Mouse (Mus musculus): ENCODE data around the gene Ptms. TPM values are rescaled to one million over a fixed set of nuclear protein-coding genes. Genes with fewer than 3 reads are reported as not detected.

Ptms gene
- polyA plus RNA-seq, 2 experiments = 29.7 to 109 TPM

DNA sequence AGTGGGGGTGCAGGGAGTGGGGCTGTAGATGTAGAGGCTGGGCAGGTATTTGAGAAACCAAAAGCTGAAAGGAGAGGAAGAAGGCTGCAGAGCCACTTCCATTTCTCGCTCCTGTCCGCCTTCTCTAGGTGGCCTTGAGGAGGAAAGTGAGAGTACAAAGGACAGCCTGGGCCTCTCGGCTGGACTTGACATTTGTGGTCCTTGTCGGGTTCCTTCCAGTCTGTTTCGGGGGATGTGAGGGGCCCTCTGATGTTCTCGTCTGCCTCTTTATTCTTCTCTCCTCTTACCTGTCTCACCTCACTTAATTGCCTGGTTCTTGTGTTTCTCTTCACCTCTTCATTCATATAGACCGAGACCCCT, 1.6 kb downstream of the Ptms start:
- Histone ChIP-seq H3K27ac (no peak overlapping the region), H3K27me3 (ENCODE audit: control insufficient read depth, insufficient read depth, low read length) (peaks cover 66% of the 10 kb centered on the region), H3K4me3 (ENCODE audit: insufficient read depth in 1 of 2, low read depth in 2 of 2, low read length in 2 of 2) (peak overlapping the region; percentile 28 to 70; a peak in 3 of 4 replicates), H3K9ac (replicated peaks) (no peak overlapping the region), H3K9me3 (ENCODE audit: control insufficient read depth, low read length) (no peaks in the 10 kb centered on the region), H3K36me3 (replicated peaks; ENCODE audit: control insufficient read depth, insufficient read depth, low read depth) (no peaks in the 10 kb centered on the region), H3K4me1 (replicated peaks; ENCODE audit: control insufficient read depth in 2 of 2, insufficient read depth in 2 of 2, low read length in 1 of 2) (peaks cover 0 to 6% of the 10 kb centered on the region in 2 experiments; a peak in 2 of 4 replicates), H3K4me2 (ENCODE audit: low read depth) (peak overlapping the region; percentile 83)
- DNase-seq (ENCODE audit: low read depth in 3 of 3, low spot score in 3 of 3) (no peak), ATAC-seq (ENCODE audit: insufficient read depth) (no peak)
- 15% methylated on average over 7 of the region's 7 CpGs for WGBS (ENCODE audit: insufficient replicate concordance)
- TF ChIP-seq EP300 (IDR thresholded peaks at IDR 0.05; ENCODE audit: low read depth) (no peak), CTCF (IDR thresholded peaks at IDR 0.05; ENCODE audit: low read depth) (no peak)

GRCm38 (mm10) chr6:124917518-124918330, 2.2 kb downstream of the Ptms start:
- under 1% methylated on average over 82 of the region's 89 CpGs for WGBS (ENCODE audit: insufficient replicate concordance)
- H3K4me1 ChIP-seq (replicated peaks; ENCODE audit: control insufficient read depth in 2 of 2, insufficient read depth in 2 of 2, low read length in 1 of 2) = peaks cover 0 to 6% of the 10 kb centered on the region in 2 experiments; a peak in 2 of 4 replicates

DNA sequence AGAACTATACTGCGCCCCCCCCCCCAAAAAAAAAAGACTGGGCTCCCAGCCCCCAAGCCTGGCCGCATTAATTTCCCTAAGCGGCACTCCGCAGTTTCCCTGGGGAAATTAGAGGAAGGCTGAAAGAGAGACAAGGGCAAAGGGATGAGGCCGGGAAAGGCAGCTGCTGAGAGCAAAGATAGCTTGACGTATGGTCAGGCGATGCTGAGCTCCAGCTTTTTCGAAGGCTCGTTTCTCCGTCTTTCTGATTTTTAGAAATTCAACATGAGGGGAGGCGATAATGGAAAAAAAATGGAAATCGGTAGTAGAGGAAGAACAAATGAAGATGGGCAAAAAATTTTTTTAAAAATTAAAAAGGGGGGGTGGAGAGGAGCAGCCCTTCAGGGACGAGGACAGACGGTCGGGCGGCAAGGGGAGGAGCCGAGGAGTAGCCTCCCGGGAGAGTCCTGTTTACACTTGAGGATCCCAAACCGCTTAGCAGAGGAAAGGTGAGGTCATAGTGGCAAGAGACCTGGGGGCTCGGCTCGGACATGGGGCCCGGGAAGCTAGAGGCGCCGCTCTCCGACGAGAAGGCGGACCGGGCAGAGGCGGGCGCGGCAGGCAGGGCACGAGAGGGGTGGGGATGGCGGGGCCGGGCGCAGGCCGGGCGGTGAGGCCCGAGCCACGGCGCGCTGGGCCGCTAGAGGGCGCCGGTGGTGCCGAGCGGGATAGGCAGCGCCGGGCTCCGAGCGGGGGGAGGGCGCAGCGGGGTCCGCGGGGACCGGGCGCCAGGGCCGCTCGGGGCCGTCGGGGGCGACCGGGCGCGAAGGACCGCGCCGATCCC, 3.0 kb downstream of the Ptms start:
- DNase-seq (ENCODE audit: low read depth in 3 of 3, low spot score in 3 of 3) = peak in 2 of 3 experiments; percentile 45 to 48
- Histone ChIP-seq H3K9me3 (ENCODE audit: control insufficient read depth, low read length) (no peaks in the 10 kb centered on the region), H3K9ac (replicated peaks) (peak overlapping the region; percentile 76), H3K36me3 (replicated peaks; ENCODE audit: control insufficient read depth, insufficient read depth, low read depth) (no peaks in the 10 kb centered on the region), H3K4me1 (replicated peaks; ENCODE audit: control insufficient read depth in 2 of 2, insufficient read depth in 2 of 2, low read length in 1 of 2) (peaks cover 0 to 6% of the 10 kb centered on the region in 2 experiments; a peak in 2 of 4 replicates), H3K4me2 (ENCODE audit: low read depth) (peak overlapping the region; percentile 83), H3K27ac (no peak overlapping the region; the same call in 1 of the 2 replicates), H3K4me3 (ENCODE audit: insufficient read depth in 1 of 2, low read depth in 2 of 2, low read length in 2 of 2) (peak overlapping the region; percentile 64 to 70), H3K27me3 (ENCODE audit: control insufficient read depth, insufficient read depth, low read length) (peaks cover 66% of the 10 kb centered on the region)
- TF ChIP-seq CTCF (IDR thresholded peaks at IDR 0.05; ENCODE audit: low read depth) (peak; percentile 56), EP300 (IDR thresholded peaks at IDR 0.05; ENCODE audit: low read depth) (no peak)
- ATAC-seq (ENCODE audit: insufficient read depth) = peak; percentile 72
- WGBS (ENCODE audit: insufficient replicate concordance) = 4% methylated on average over 58 of the region's 67 CpGs

More at GRCm38 (mm10) chr6:124917518-124918330, 2.2 kb downstream of the Ptms start:
- ATAC-seq (ENCODE audit: insufficient read depth) (peak; percentile 51), DNase-seq (ENCODE audit: low read depth in 3 of 3, low spot score in 3 of 3) (peak in 2 of 3 experiments; percentile 35 to 41)
- H3K4me2 ChIP-seq (ENCODE audit: low read depth) = peak overlapping the region; percentile 83
- H3K36me3 ChIP-seq (replicated peaks; ENCODE audit: control insufficient read depth, insufficient read depth, low read depth) = no peaks in the 10 kb centered on the region
- no peaks in the 10 kb centered on the region for H3K9me3 ChIP-seq (ENCODE audit: control insufficient read depth, low read length)
- peaks cover 66% of the 10 kb centered on the region for H3K27me3 ChIP-seq (ENCODE audit: control insufficient read depth, insufficient read depth, low read length)
- peak overlapping the region; percentile 76 for H3K9ac ChIP-seq (replicated peaks)
- H3K27ac ChIP-seq = no peak overlapping the region; the same call in 1 of the 2 replicates
- no peak for TF ChIP-seq CTCF (IDR thresholded peaks at IDR 0.05; ENCODE audit: low read depth)
- no peak for TF ChIP-seq EP300 (IDR thresholded peaks at IDR 0.05; ENCODE audit: low read depth)
- peak overlapping the region; percentile 58 to 70 for H3K4me3 ChIP-seq (ENCODE audit: insufficient read depth in 1 of 2, low read depth in 2 of 2, low read length in 2 of 2)

GRCm38 (mm10) chr6:124915942-124916694, 3.8 kb downstream of the Ptms start:
- H3K27ac ChIP-seq = no peak overlapping the region
- no peak for TF ChIP-seq CTCF (IDR thresholded peaks at IDR 0.05; ENCODE audit: low read depth)
- TF ChIP-seq EP300 (IDR thresholded peaks at IDR 0.05; ENCODE audit: low read depth) = no peak
- WGBS (ENCODE audit: insufficient replicate concordance) = 22% methylated on average over 12 of the region's 12 CpGs
- peak overlapping the region; percentile 27; the same call in 1 of the 2 replicates for H3K9ac ChIP-seq (replicated peaks)
- H3K4me1 ChIP-seq (replicated peaks; ENCODE audit: control insufficient read depth in 2 of 2, insufficient read depth in 2 of 2, low read length in 1 of 2) = peaks cover 0 to 4% of the 10 kb centered on the region in 2 experiments; a peak in 2 of 4 replicates
- ATAC-seq (ENCODE audit: insufficient read depth) = no peak
- H3K27me3 ChIP-seq (ENCODE audit: control insufficient read depth, insufficient read depth, low read length) = peaks cover 66% of the 10 kb centered on the region
- peak overlapping the region; percentile 83 for H3K4me2 ChIP-seq (ENCODE audit: low read depth)
- peak overlapping the region; percentile 64 to 70 for H3K4me3 ChIP-seq (ENCODE audit: insufficient read depth in 1 of 2, low read depth in 2 of 2, low read length in 2 of 2)
- no peaks in the 10 kb centered on the region for H3K9me3 ChIP-seq (ENCODE audit: control insufficient read depth, low read length)
- H3K36me3 ChIP-seq (replicated peaks; ENCODE audit: control insufficient read depth, insufficient read depth, low read depth) = no peaks in the 10 kb centered on the region
- DNase-seq (ENCODE audit: low read depth in 3 of 3, low spot score in 3 of 3) = no peak

All from liver, embryonic 14.5 days (tissue).